Mouse (Mus musculus): ENCODE data around the gene Aldh16a1. TPM values are rescaled to one million over a fixed set of nuclear protein-coding genes. Genes with fewer than 3 reads are reported as not detected.
"Not testable (repeated sequence)": the region's sequence is repeated elsewhere in the genome, so short reads cannot be mapped to it uniquely, and the experiment has no call there.

Aldh16a1 gene
- polyA plus RNA-seq, 1 experiment from 2014 or later: 35.6 TPM

DNA sequence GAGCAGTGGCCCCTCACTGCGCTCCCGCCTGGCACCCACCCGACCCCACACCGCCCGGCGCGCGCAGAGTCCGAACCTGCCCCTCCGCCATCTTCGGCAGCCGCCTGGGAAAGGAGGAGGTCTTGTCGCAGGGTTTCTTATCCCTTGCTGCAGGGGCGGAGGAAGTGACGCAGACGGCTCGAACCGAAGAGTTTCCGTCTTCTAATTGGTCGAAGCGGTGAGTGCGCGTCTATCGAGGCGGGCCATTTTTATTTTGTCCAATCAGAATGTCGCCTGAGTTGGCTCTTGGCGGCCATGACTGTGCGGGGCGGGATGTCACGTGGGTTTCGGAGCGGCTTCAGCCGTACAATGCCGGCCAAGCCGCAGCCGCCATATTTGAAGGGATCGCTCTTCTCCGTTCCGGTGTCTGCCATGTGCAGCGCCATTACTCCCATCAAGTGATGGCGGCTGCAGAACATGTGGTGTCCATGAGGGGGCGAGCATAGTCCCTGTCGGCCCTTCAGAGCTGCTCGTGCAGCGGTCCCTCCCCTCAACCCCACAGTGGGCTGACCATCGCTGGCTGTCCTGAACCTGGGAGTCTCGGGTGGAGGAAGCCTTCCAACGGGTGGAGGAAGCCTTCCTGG is 25.6 kb downstream of the Aldh16a1 start, which contains the start of gene Rpl13a:
Rpl13a (minus strand) TSS at position 138 of the 623 bp plus-strand sequence.
- Histone ChIP-seq H3K36me3 (ENCODE audit: poor library complexity, severe bottlenecking) (peaks cover 26% of the 10 kb centered on the region), H3K4me2 (peak within 1 kb of the TSS; percentile 90), H3K4me3 (peak within 1 kb of the TSS; percentile 82), H3K9me3 (replicated peaks) (no peaks in the 10 kb centered on the region), H3K27ac (peak within 1 kb of the TSS; percentile 93), H3K9ac (peak within 1 kb of the TSS; percentile 98), H3K4me1 (peaks cover 37% of the 10 kb centered on the region), H3K27me3 (no peaks in the 10 kb centered on the region)
- WGBS: under 1% methylated on average over 48 of the region's 48 CpGs
- peak; percentile 94 for ATAC-seq

DNA sequence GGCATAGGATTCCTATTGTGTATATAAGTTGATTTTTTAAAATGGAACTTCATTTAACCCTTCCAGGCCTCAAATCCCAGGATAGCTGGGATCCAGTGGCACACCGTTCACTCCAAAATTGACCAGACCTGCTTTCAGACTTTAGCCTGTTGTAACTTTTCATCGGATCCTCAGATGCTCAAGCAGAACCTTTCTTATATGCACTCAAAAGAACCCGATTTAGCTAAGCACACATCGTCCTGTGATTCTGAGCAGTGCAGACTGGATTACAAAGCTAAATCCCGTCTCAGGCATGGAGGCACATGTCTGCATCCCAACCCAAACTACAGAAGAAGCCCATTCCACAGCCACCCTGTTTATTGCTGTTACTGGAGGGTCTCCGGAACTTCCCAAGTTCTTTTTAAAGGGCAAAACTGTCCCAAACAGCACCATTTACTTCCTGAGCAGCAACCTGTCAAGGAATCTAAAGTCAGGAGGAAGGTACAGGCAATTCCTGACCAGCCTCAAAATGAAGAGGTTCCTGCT is 26.6 kb downstream of the Aldh16a1 start:
- Histone ChIP-seq H3K36me3 (ENCODE audit: poor library complexity, severe bottlenecking) (peaks cover 31% of the 10 kb centered on the region), H3K27ac (peak overlapping the region; percentile 89), H3K4me3 (peak overlapping the region; percentile 82), H3K9ac (peak overlapping the region; percentile 98), H3K9me3 (replicated peaks) (no peaks in the 10 kb centered on the region), H3K4me2 (peak overlapping the region; percentile 90), H3K4me1 (peaks cover 44% of the 10 kb centered on the region), H3K27me3 (no peaks in the 10 kb centered on the region)
- 0% methylated on average over 6 of the region's 6 CpGs for WGBS
- ATAC-seq: no peak

GRCm38 (mm10) chr7:45126844-45127699 is 27.3 kb downstream of the Aldh16a1 start:
- Histone ChIP-seq H3K27me3 (no peaks in the 10 kb centered on the region), H3K4me1 (peaks cover 51% of the 10 kb centered on the region), H3K9ac (peak overlapping the region; percentile 98), H3K4me3 (peak overlapping the region; percentile 82), H3K36me3 (ENCODE audit: poor library complexity, severe bottlenecking) (peaks cover 38% of the 10 kb centered on the region), H3K27ac (peak overlapping the region; percentile 89), H3K4me2 (peak overlapping the region; percentile 90), H3K9me3 (replicated peaks) (no peaks in the 10 kb centered on the region)
- ATAC-seq: no peak
- 51% methylated on average over 21 of the region's 21 CpGs for WGBS

DNA sequence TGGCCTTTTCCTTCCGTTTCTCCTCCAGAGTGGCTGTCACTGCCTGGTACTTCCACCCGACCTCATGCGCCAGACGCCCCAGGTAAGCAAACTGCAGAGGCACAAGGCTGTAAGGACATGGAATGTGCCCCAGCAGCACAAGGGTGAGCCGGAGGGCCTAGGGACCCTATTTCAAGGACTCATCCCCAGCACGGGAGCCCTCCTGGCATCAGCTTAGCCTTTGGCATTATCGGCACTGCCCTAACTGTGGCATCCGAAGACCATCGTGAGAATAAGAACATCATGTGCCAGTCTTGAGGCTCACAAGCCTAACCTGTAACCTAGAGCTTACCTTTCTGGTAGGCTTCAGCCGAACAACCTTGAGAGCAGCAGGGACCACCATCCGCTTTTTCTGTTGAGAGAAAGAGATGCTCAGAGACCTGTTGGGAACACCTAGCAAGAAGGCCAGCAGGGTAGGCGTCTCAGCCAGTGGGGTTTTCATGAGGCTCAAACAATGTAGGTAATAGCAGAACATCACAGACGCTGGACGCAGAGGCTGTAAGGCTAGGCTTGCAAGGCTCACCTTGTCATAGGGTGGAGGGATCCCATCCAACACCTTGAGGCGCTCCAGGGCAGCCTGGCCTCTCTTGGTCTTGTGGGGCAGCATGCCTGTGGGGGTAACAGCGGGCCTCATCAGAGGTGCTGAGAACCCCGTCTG is 28.1 kb downstream of the Aldh16a1 start:
- peak overlapping the region; percentile 90 for H3K4me2 ChIP-seq
- peaks cover 58% of the 10 kb centered on the region for H3K4me1 ChIP-seq
- H3K9me3 ChIP-seq (replicated peaks): no peaks in the 10 kb centered on the region
- peak overlapping the region; percentile 98 for H3K9ac ChIP-seq
- H3K27me3 ChIP-seq: no peaks in the 10 kb centered on the region
- no peak for ATAC-seq
- H3K4me3 ChIP-seq: peak overlapping the region; percentile 82
- peaks cover 46% of the 10 kb centered on the region for H3K36me3 ChIP-seq (ENCODE audit: poor library complexity, severe bottlenecking)
- H3K27ac ChIP-seq: peak overlapping the region; percentile 89
- 76% methylated on average over 17 of the region's 17 CpGs for WGBS

GRCm38 (mm10) chr7:45125649-45126048 is 28.7 kb downstream of the Aldh16a1 start:
- ATAC-seq; H3K9me3 ChIP-seq (replicated peaks); H3K27me3 ChIP-seq: not testable (repeated sequence)
- peak overlapping the region; percentile 89 for H3K27ac ChIP-seq
- peaks cover 58% of the 10 kb centered on the region for H3K4me1 ChIP-seq
- H3K36me3 ChIP-seq (ENCODE audit: poor library complexity, severe bottlenecking): peaks cover 52% of the 10 kb centered on the region
- WGBS: 65% methylated on average over 5 of the region's 5 CpGs
- 0 out of 2 replicates have a peak overlapping the region, but pooled peaks have one; percentile 82 for H3K4me3 ChIP-seq
- H3K4me2 ChIP-seq: peak overlapping the region; percentile 90
- peak overlapping the region; percentile 98; the same call in 1 of the 2 replicates for H3K9ac ChIP-seq

- Histone ChIP-seq H3K4me2 (peak overlapping the region; percentile 77), H3K27ac (peak overlapping the region; percentile 89), H3K4me3 (peak overlapping the region; percentile 97; the same call in 1 of the 2 replicates), H3K4me1 (peaks cover 58% of the 10 kb centered on the region), H3K9me3 (replicated peaks) (no peaks in the 10 kb centered on the region), H3K36me3 (ENCODE audit: poor library complexity, severe bottlenecking) (peaks cover 57% of the 10 kb centered on the region), H3K27me3 (no peaks in the 10 kb centered on the region), H3K9ac (no peak overlapping the region)
- WGBS: 18% methylated on average over 7 of the region's 7 CpGs
- no peak for ATAC-seq
Observed at GRCm38 (mm10) chr7:45125144-45125600, 29.2 kb downstream of the Aldh16a1 start.

- Histone ChIP-seq H3K4me1 (peaks cover 52% of the 10 kb centered on the region), H3K27ac (peak within 1 kb of the TSS; percentile 89), H3K9ac (peak within 1 kb of the TSS; percentile 99), H3K36me3 (ENCODE audit: poor library complexity, severe bottlenecking) (peaks cover 64% of the 10 kb centered on the region), H3K27me3 (no peaks in the 10 kb centered on the region), H3K9me3 (replicated peaks) (no peaks in the 10 kb centered on the region), H3K4me2 (peak within 1 kb of the TSS; percentile 77), H3K4me3 (peak within 1 kb of the TSS; percentile 97)
- ATAC-seq: peak; percentile 86
- WGBS: under 1% methylated on average over 59 of the region's 59 CpGs
Observed at GRCm38 (mm10) chr7:45124224-45125143, 29.9 kb downstream of the Aldh16a1 start, which contains the start of gene Rps11. Rps11 (minus strand) TSS chr7:45124439.

- 25% methylated on average over 12 of the region's 12 CpGs for WGBS
- Histone ChIP-seq H3K4me1 (peaks cover 49% of the 10 kb centered on the region), H3K27me3 (no peaks in the 10 kb centered on the region), H3K27ac (0 out of 2 replicates have a peak overlapping the region, but pooled peaks have one; percentile 26), H3K4me3 (peak overlapping the region; percentile 97), H3K4me2 (peak overlapping the region; percentile 77), H3K36me3 (ENCODE audit: poor library complexity, severe bottlenecking) (peaks cover 77% of the 10 kb centered on the region), H3K9ac (peak overlapping the region; percentile 99), H3K9me3 (replicated peaks) (no peaks in the 10 kb centered on the region)
- no peak for ATAC-seq
Observed at GRCm38 (mm10) chr7:45123186-45123570, 31.2 kb downstream of the Aldh16a1 start.

- no peak for ATAC-seq
- no peaks in the 10 kb centered on the region for H3K27me3 ChIP-seq
- H3K4me3 ChIP-seq: peak overlapping the region; percentile 97
- no peaks in the 10 kb centered on the region for H3K9me3 ChIP-seq (replicated peaks)
- peak overlapping the region; percentile 99 for H3K9ac ChIP-seq
- no peak overlapping the region for H3K27ac ChIP-seq
- H3K4me2 ChIP-seq: peak overlapping the region; percentile 77
- WGBS: 87% methylated on average over 15 of the region's 15 CpGs
- peaks cover 82% of the 10 kb centered on the region for H3K36me3 ChIP-seq (ENCODE audit: poor library complexity, severe bottlenecking)
- peaks cover 48% of the 10 kb centered on the region for H3K4me1 ChIP-seq
Observed at GRCm38 (mm10) chr7:45122561-45123185, 31.7 kb downstream of the Aldh16a1 start.

- no peak overlapping the region for H3K27ac ChIP-seq
- H3K4me3 ChIP-seq: no peak overlapping the region
- no peaks in the 10 kb centered on the region for H3K9me3 ChIP-seq (replicated peaks)
- no peaks in the 10 kb centered on the region for H3K27me3 ChIP-seq
- peaks cover 41% of the 10 kb centered on the region for H3K4me1 ChIP-seq
- peaks cover 79% of the 10 kb centered on the region for H3K36me3 ChIP-seq (ENCODE audit: poor library complexity, severe bottlenecking)
- peak overlapping the region; percentile 17; the same call in 1 of the 2 replicates for H3K9ac ChIP-seq
- H3K4me2 ChIP-seq: no peak overlapping the region; the same call in 1 of the 2 replicates
- ATAC-seq: no peak
Observed at GRCm38 (mm10) chr7:45121966-45122365, 32.4 kb downstream of the Aldh16a1 start.

Data from forebrain, embryonic 13.5 days (tissue).